Mouse (Mus musculus): ENCODE measurements at regions not wholly inside any gene's neighbourhood (a gene's known extent, or its start where the extent isn't known, plus 50 kb on each side); places are given as distances from the start of the nearest gene placed in this dataset.

DNA sequence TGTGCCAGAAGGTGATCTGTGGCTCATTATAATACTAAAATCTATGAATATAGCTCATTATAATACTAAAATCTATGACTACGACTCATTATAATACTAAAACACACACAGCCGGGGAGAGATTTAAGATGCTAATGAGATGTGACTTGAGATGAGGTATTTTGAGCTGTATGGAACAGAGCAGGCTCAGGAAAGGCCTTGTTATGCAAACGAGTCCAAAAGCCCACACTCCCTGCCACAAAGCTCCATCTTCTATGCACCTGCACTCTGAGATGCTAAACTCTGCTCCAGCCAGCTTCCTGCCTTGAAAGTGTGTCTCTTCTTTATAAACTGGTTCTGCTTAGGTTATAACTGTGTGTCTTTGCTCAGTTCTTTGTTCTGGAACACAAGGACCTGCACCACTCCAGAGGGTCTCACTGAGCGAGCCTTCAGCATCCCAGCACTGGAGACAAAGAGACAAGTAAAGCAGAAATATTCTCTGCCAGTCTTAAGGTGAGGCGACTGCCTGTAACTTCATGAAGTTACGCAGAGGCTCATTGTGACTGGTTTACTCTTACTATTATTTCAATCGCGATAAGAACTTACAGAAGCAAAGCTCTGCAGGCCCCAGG, 627.7 kb downstream of the Tmem114 start:
- Histone ChIP-seq H3K4me3 (replicated peaks; ENCODE audit: low read length) (no peak overlapping the region), H3K36me3 (replicated peaks; ENCODE audit: control insufficient read depth, insufficient read depth) (no peaks in the 10 kb centered on the region), H3K27me3 (ENCODE audit: control insufficient read depth, insufficient read depth, low read length) (no peaks in the 10 kb centered on the region), H3K4me1 (replicated peaks; ENCODE audit: control insufficient read depth, insufficient read depth, low read length) (no peaks in the 10 kb centered on the region), H3K9ac (no peak overlapping the region), H3K9me3 (ENCODE audit: control insufficient read depth, low read length) (no peaks in the 10 kb centered on the region), H3K27ac (no peak overlapping the region), H3K4me2 (replicated peaks) (no peak overlapping the region)
- ATAC-seq (ENCODE audit: low FRiP score) (no peak), DNase-seq (ENCODE audit: low spot score) (no peak)
- WGBS = 36% methylated on average over 8 of the region's 8 CpGs

DNA sequence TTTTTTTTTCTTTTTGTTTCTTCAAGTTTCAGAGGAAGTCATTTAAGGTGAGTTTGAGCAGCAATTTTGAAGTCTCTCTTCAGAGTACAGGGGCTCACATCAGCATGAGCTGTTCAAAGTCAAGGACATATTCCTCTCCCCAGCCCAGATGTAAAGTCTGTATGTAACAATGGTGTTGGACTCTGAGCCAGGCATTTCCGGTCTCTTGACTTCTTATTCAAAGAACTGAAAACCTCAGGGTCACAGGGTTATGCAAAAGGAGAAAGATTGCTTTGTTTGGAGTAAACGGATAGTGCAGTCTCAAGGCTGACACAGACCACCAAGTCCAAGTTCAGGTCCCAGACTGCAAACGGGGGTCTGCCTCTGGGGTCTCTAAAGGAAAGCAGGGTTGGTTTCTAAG, 629.4 kb downstream of the Tmem114 start:
- Histone ChIP-seq H3K27me3 (ENCODE audit: control insufficient read depth, insufficient read depth, low read length) (no peaks in the 10 kb centered on the region), H3K4me2 (replicated peaks) (no peak overlapping the region), H3K9ac (no peak overlapping the region), H3K4me1 (replicated peaks; ENCODE audit: control insufficient read depth, insufficient read depth, low read length) (no peaks in the 10 kb centered on the region), H3K9me3 (ENCODE audit: control insufficient read depth, low read length) (no peaks in the 10 kb centered on the region), H3K4me3 (replicated peaks; ENCODE audit: low read length) (no peak overlapping the region), H3K36me3 (replicated peaks; ENCODE audit: control insufficient read depth, insufficient read depth) (no peaks in the 10 kb centered on the region), H3K27ac (no peak overlapping the region)
- WGBS = 47% methylated on average over 3 of the region's 3 CpGs
- DNase-seq (ENCODE audit: low spot score) (no peak), ATAC-seq (ENCODE audit: low FRiP score) (no peak)

DNA sequence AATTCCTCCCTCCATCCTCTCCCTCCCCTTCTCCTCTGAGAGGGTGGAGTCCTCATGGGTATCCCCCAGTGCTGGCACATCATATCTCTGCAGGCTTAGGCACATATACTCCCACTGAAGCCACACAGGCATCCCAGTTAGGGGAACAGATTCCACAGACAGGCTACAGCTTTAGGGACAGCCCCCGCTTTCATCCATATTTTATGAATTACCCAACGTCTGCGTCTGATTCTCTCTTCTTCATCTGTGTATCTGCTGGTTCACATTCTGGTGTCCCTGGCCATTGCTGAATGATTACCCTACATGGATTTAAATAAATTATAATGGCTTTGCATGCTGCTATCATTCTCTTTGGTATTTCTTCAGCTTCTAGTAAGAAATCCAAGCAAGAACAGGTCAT, 632.4 kb downstream of the Tmem114 start:
- DNase-seq (ENCODE audit: low spot score) (no peak), ATAC-seq (ENCODE audit: low FRiP score) (no peak)
- Histone ChIP-seq H3K4me1 (replicated peaks; ENCODE audit: control insufficient read depth, insufficient read depth, low read length) (0 out of 2 replicates have a peak, but pooled peaks cover 3% of the 10 kb centered on the region), H3K9ac (no peak overlapping the region), H3K27ac (no peak overlapping the region), H3K4me2 (replicated peaks) (no peak overlapping the region), H3K27me3 (ENCODE audit: control insufficient read depth, insufficient read depth, low read length) (no peaks in the 10 kb centered on the region), H3K9me3 (ENCODE audit: control insufficient read depth, low read length) (no peaks in the 10 kb centered on the region), H3K36me3 (replicated peaks; ENCODE audit: control insufficient read depth, insufficient read depth) (no peaks in the 10 kb centered on the region), H3K4me3 (replicated peaks; ENCODE audit: low read length) (no peak overlapping the region)
- WGBS = 78% methylated on average over 3 of the region's 3 CpGs

DNA sequence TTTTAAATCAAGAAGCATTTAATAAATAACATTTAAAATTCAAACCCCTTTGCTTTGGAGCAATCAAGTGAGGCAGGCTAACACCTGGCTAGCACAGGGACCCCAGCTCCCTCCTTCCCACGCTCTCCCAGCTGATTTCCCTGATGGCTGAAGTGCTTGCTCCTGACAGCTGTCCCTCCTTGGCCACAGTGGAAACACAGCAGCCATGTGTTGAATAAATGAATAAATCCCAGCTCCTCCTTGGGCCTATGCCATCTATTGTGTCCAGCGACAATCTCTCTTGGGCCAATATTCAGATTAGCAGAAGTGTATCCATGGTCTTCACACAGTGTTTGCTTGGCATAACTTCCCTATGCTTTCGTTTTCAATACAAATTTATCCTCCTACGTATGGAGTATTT, 634.7 kb downstream of the Tmem114 start:
- 43% methylated on average over 4 of the region's 4 CpGs for WGBS
- DNase-seq (ENCODE audit: low spot score) (no peak), ATAC-seq (ENCODE audit: low FRiP score) (no peak)

DNA sequence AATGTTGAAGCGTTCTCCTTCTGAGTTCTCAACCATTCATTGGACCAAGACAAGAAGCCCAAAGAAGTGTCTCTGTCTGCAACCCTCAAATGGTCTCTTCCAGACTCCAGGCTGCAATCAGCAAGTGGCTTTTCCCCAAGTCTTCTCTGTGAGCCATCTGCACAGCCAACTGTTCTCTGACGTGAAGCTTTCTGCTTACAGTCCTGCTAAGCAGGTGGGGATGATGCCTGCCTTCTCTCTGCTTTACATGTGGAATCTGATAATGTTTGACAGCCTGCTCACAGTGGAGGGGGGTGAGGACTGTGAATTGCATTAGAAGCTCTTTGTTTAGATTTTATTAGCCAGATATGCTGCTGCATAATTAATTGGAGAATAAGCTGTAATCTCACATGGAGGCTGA, 636.7 kb downstream of the Tmem114 start:
- DNase-seq (ENCODE audit: low spot score) (peak; percentile 51), ATAC-seq (ENCODE audit: low FRiP score) (peak; percentile 59; the same call in 1 of the 2 replicates)
- Histone ChIP-seq H3K4me2 (replicated peaks) (no peak overlapping the region), H3K4me3 (replicated peaks; ENCODE audit: low read length) (no peak overlapping the region), H3K9me3 (ENCODE audit: control insufficient read depth, low read length) (no peaks in the 10 kb centered on the region), H3K27ac (no peak overlapping the region), H3K27me3 (ENCODE audit: control insufficient read depth, insufficient read depth, low read length) (no peaks in the 10 kb centered on the region), H3K4me1 (replicated peaks; ENCODE audit: control insufficient read depth, insufficient read depth, low read length) (0 out of 2 replicates have a peak, but pooled peaks cover 3% of the 10 kb centered on the region), H3K36me3 (replicated peaks; ENCODE audit: control insufficient read depth, insufficient read depth) (no peaks in the 10 kb centered on the region), H3K9ac (no peak overlapping the region)
- 60% methylated on average over 2 of the region's 2 CpGs for WGBS

More for the DNA sequence above, 634.7 kb downstream of the Tmem114 start:
- Histone ChIP-seq H3K4me1 (replicated peaks; ENCODE audit: control insufficient read depth, insufficient read depth, low read length) (0 out of 2 replicates have a peak, but pooled peaks cover 3% of the 10 kb centered on the region), H3K27ac (no peak overlapping the region), H3K4me3 (replicated peaks; ENCODE audit: low read length) (no peak overlapping the region), H3K27me3 (ENCODE audit: control insufficient read depth, insufficient read depth, low read length) (no peaks in the 10 kb centered on the region), H3K36me3 (replicated peaks; ENCODE audit: control insufficient read depth, insufficient read depth) (no peaks in the 10 kb centered on the region), H3K4me2 (replicated peaks) (no peak overlapping the region), H3K9me3 (ENCODE audit: control insufficient read depth, low read length) (no peaks in the 10 kb centered on the region), H3K9ac (no peak overlapping the region)

DNA sequence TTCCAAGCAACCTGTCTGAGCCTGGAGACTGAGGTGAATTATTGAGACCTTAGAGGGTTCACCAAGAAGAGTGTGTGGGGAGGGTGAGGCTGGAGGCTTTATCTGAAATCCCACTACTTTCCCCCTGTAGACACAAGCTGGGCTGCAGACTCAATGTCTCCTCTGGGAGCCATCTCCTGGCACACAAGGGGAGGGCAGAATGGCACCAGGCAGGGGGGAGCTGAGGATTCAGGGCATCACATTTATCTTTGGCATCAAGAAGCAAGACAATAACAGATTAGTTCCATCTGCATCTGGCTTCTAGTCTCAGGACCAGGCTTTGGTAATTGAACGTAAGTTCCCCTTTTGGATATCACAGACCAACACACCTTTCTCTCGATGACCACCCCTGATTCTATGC, 643.4 kb downstream of the Tmem114 start:
- Histone ChIP-seq H3K36me3 (replicated peaks; ENCODE audit: control insufficient read depth, insufficient read depth) (no peaks in the 10 kb centered on the region), H3K4me1 (replicated peaks; ENCODE audit: control insufficient read depth, insufficient read depth, low read length) (no peaks in the 10 kb centered on the region; the same call in 1 of the 2 replicates), H3K9ac (no peak overlapping the region), H3K27ac (no peak overlapping the region), H3K27me3 (ENCODE audit: control insufficient read depth, insufficient read depth, low read length) (no peaks in the 10 kb centered on the region), H3K9me3 (ENCODE audit: control insufficient read depth, low read length) (no peaks in the 10 kb centered on the region), H3K4me2 (replicated peaks) (no peak overlapping the region), H3K4me3 (replicated peaks; ENCODE audit: low read length) (no peak overlapping the region)
- WGBS = 92% methylated on average over 2 of the region's 2 CpGs
- no peak for DNase-seq (ENCODE audit: low spot score)
- ATAC-seq (ENCODE audit: low FRiP score) = no peak

DNA sequence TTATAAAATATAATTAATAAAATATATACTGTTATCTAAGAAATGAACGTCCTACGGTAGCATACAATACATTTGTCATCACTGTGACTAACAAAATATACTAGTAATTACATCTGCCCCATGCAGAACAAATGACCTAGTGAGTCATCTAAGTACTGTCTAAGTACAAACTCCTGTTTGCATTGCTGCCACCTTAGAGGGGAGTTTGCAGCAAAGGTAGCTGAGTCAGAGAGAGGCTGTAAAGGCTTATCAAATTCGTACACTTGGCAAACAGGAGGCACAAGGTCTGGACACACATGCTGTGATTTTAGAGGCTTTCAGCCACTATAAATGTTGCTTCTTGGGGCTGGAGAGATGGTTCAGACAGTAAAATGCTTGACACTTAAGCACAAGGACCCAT, 649.3 kb downstream of the Tmem114 start:
- Histone ChIP-seq H3K9ac (no peak overlapping the region), H3K4me2 (replicated peaks) (no peak overlapping the region), H3K27ac (no peak overlapping the region), H3K4me1 (replicated peaks; ENCODE audit: control insufficient read depth, insufficient read depth, low read length) (no peaks in the 10 kb centered on the region), H3K9me3 (ENCODE audit: control insufficient read depth, low read length) (no peaks in the 10 kb centered on the region), H3K27me3 (ENCODE audit: control insufficient read depth, insufficient read depth, low read length) (no peaks in the 10 kb centered on the region), H3K36me3 (replicated peaks; ENCODE audit: control insufficient read depth, insufficient read depth) (no peaks in the 10 kb centered on the region), H3K4me3 (replicated peaks; ENCODE audit: low read length) (no peak overlapping the region)
- 91% methylated on average over 3 of the region's 3 CpGs for WGBS
- DNase-seq (ENCODE audit: low spot score) (no peak), ATAC-seq (ENCODE audit: low FRiP score) (no peak)

DNA sequence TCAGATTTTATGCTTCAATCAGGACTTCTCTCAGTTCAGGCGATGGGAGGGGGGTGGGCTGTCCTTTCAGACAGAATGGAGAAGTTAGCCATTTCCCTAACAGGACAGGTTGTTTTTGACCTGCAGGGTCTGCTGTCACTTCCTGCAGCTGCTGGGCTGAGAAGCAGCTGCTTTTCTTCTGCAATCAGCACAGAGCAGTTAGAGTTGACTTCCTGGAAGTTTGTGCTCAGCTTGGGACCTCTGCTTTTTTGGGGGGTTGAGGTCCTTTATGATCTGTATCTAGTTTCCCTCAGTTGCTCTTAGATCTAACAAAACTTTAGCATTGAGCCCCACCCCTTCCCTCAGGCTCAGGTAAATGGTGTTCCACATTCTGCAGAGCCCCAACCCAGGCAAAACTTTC, 656.5 kb downstream of the Tmem114 start:
- Histone ChIP-seq H3K4me2 (replicated peaks) (no peak overlapping the region), H3K27ac (no peak overlapping the region), H3K9me3 (ENCODE audit: control insufficient read depth, low read length) (no peaks in the 10 kb centered on the region), H3K4me3 (replicated peaks; ENCODE audit: low read length) (no peak overlapping the region), H3K36me3 (replicated peaks; ENCODE audit: control insufficient read depth, insufficient read depth) (no peaks in the 10 kb centered on the region), H3K4me1 (replicated peaks; ENCODE audit: control insufficient read depth, insufficient read depth, low read length) (0 out of 2 replicates have a peak, but pooled peaks cover 9% of the 10 kb centered on the region), H3K9ac (no peak overlapping the region), H3K27me3 (ENCODE audit: control insufficient read depth, insufficient read depth, low read length) (no peaks in the 10 kb centered on the region)
- WGBS = 68% methylated on average over 1 of the region's 1 CpGs
- ATAC-seq (ENCODE audit: low FRiP score) (no peak), DNase-seq (ENCODE audit: low spot score) (no peak)

DNA sequence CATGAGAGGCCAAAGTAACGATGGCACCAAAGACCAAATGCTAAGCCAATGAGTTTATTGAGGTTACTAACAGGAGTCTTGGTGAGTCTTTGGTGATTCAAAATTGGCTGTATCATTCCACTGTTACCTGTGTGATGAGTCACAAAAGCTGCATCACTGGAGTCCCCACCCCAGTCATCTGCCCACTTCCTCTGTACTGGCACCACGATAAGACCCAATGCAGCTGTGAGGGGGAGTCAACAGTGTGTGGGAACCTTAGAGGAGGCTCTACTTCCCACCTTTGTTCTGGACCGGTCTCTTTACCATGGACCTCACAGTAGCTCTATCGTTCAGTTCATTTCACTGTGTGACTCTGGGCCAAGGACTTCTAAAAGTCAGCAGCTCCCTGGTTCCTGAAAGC, 657.2 kb downstream of the Tmem114 start:
- no peak for DNase-seq (ENCODE audit: low spot score)
- H3K27ac ChIP-seq = no peak overlapping the region
- H3K4me1 ChIP-seq (replicated peaks; ENCODE audit: control insufficient read depth, insufficient read depth, low read length) = 0 out of 2 replicates have a peak, but pooled peaks cover 9% of the 10 kb centered on the region
- no peaks in the 10 kb centered on the region for H3K36me3 ChIP-seq (replicated peaks; ENCODE audit: control insufficient read depth, insufficient read depth)
- H3K27me3 ChIP-seq (ENCODE audit: control insufficient read depth, insufficient read depth, low read length) = no peaks in the 10 kb centered on the region
- no peaks in the 10 kb centered on the region for H3K9me3 ChIP-seq (ENCODE audit: control insufficient read depth, low read length)
- H3K4me3 ChIP-seq (replicated peaks; ENCODE audit: low read length) = no peak overlapping the region
- no peak overlapping the region for H3K9ac ChIP-seq
- no peak overlapping the region for H3K4me2 ChIP-seq (replicated peaks)
- WGBS = 91% methylated on average over 4 of the region's 4 CpGs
- no peak for ATAC-seq (ENCODE audit: low FRiP score)

DNA sequence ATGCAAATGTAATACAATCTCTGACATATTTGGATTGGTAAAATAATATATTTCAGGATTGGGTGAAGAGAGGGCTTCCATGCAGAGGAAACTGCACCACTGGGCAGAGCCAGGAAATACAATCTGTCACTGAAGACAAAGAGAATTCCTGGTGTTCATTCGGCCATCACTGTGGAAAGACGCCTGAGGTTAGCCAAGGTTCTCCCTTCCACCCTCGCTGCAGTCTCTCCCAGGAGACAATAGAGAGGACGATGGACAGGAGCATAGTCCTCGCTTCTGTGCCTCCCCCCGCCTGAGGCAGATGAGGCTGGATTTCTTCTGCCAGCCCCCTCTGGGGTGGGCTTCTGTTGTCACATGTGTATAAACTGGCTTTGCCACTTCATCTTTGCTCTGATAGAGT, 660.6 kb downstream of the Tmem114 start:
- Histone ChIP-seq H3K9ac (no peak overlapping the region), H3K27me3 (ENCODE audit: control insufficient read depth, insufficient read depth, low read length) (no peaks in the 10 kb centered on the region), H3K4me1 (replicated peaks; ENCODE audit: control insufficient read depth, insufficient read depth, low read length) (0 out of 2 replicates have a peak, but pooled peaks cover 9% of the 10 kb centered on the region), H3K27ac (no peak overlapping the region), H3K36me3 (replicated peaks; ENCODE audit: control insufficient read depth, insufficient read depth) (no peaks in the 10 kb centered on the region), H3K4me3 (replicated peaks; ENCODE audit: low read length) (no peak overlapping the region), H3K9me3 (ENCODE audit: control insufficient read depth, low read length) (no peaks in the 10 kb centered on the region), H3K4me2 (replicated peaks) (no peak overlapping the region)
- ATAC-seq (ENCODE audit: low FRiP score) = no peak
- DNase-seq (ENCODE audit: low spot score) = no peak
- 18% methylated on average over 6 of the region's 6 CpGs for WGBS
